Mouse (Mus musculus): ENCODE results near the gene Atp2b4. TPM values are rescaled to one million over a fixed set of nuclear protein-coding genes. Genes with fewer than 3 reads are reported as not detected.

Gene Atp2b4
- polyA plus RNA-seq, 2 experiments = 22.9 to 23.7 TPM

GRCm38 (mm10) chr1:133718296-133718695 is 82.5 kb downstream of the Atp2b4 start:
- TF ChIP-seq POLR2A (IDR thresholded peaks at IDR 0.05; ENCODE audit: borderline replicate concordance, extremely low read depth, insufficient read depth, insufficient read length) = no peak
- peaks cover 28% of the 10 kb centered on the region for H3K36me3 ChIP-seq (ENCODE audit: control insufficient read depth, insufficient read depth, low read length)
- ATAC-seq (ENCODE audit: low FRiP score, low read depth) (no peak), DNase-seq (ENCODE audit: low spot score) (no peak)
- H3K9ac ChIP-seq (ENCODE audit: low read depth, low read length, severe bottlenecking) = no peak overlapping the region
- no peak overlapping the region for H3K4me3 ChIP-seq (replicated peaks; ENCODE audit: low read length)
- H3K27me3 ChIP-seq (ENCODE audit: control insufficient read depth, insufficient read depth, low read length) = no peaks in the 10 kb centered on the region
- no peaks in the 10 kb centered on the region for H3K9me3 ChIP-seq (ENCODE audit: control insufficient read depth, low read length)
- 0 out of 2 replicates have a peak, but pooled peaks cover 2% of the 10 kb centered on the region for H3K4me1 ChIP-seq (ENCODE audit: control insufficient read depth, insufficient read depth, low read length)
- WGBS = 73% methylated on average over 3 of the region's 3 CpGs
- no peak overlapping the region for H3K4me2 ChIP-seq (replicated peaks; ENCODE audit: low read depth, low read length, severe bottlenecking)
- H3K27ac ChIP-seq (replicated peaks; ENCODE audit: low read depth, low read length) = no peak overlapping the region

- ATAC-seq (ENCODE audit: low FRiP score, low read depth) = no peak
- Histone ChIP-seq H3K4me2 (replicated peaks; ENCODE audit: low read depth, low read length, severe bottlenecking) (no peak overlapping the region), H3K36me3 (ENCODE audit: control insufficient read depth, insufficient read depth, low read length) (peaks cover 28% of the 10 kb centered on the region)
These were observed 84.4 kb downstream of the Atp2b4 start for GRCm38 (mm10) chr1:133716464-133716863.

DNA sequence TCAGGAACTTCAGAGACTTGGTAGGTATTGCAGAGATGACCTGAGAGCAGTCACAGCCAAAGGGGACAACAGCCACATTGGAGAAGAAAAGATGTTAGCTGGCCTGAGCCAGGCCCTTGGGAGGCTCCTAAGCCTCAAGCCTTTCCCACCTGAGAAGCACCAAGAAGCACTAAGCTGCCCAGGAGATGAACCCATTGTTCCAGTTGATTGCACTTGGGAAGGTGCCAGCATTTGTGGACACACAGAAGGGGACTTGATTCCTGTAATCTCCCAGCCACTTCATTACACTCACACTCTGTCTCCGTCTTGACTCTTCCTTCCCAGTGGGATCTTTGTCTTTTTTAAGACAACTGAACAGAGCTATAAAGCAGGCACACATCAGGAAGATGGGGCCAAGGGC is 85.7 kb downstream of the Atp2b4 start:
- 74% methylated on average over 1 of the region's 1 CpGs for WGBS
- Histone ChIP-seq H3K4me2 (replicated peaks; ENCODE audit: low read depth, low read length, severe bottlenecking) (no peak overlapping the region), H3K9ac (ENCODE audit: low read depth, low read length, severe bottlenecking) (no peak overlapping the region), H3K4me1 (ENCODE audit: control insufficient read depth, insufficient read depth, low read length) (peaks cover 20% of the 10 kb centered on the region), H3K27ac (replicated peaks; ENCODE audit: low read depth, low read length) (no peak overlapping the region), H3K9me3 (ENCODE audit: control insufficient read depth, low read length) (no peaks in the 10 kb centered on the region), H3K4me3 (replicated peaks; ENCODE audit: low read length) (no peak overlapping the region), H3K36me3 (ENCODE audit: control insufficient read depth, insufficient read depth, low read length) (peaks cover 25% of the 10 kb centered on the region), H3K27me3 (ENCODE audit: control insufficient read depth, insufficient read depth, low read length) (no peaks in the 10 kb centered on the region)
- no peak for ATAC-seq (ENCODE audit: low FRiP score, low read depth)
- TF ChIP-seq POLR2A (IDR thresholded peaks at IDR 0.05; ENCODE audit: borderline replicate concordance, extremely low read depth, insufficient read depth, insufficient read length) = no peak
- DNase-seq (ENCODE audit: low spot score) = no peak

More at GRCm38 (mm10) chr1:133716464-133716863, 84.4 kb downstream of the Atp2b4 start:
- Histone ChIP-seq H3K27me3 (ENCODE audit: control insufficient read depth, insufficient read depth, low read length) (no peaks in the 10 kb centered on the region), H3K27ac (replicated peaks; ENCODE audit: low read depth, low read length) (no peak overlapping the region), H3K9ac (ENCODE audit: low read depth, low read length, severe bottlenecking) (no peak overlapping the region), H3K4me3 (replicated peaks; ENCODE audit: low read length) (no peak overlapping the region), H3K9me3 (ENCODE audit: control insufficient read depth, low read length) (no peaks in the 10 kb centered on the region), H3K4me1 (ENCODE audit: control insufficient read depth, insufficient read depth, low read length) (peaks cover 19% of the 10 kb centered on the region)
- WGBS = 23% methylated on average over 7 of the region's 7 CpGs
- TF ChIP-seq POLR2A (IDR thresholded peaks at IDR 0.05; ENCODE audit: borderline replicate concordance, extremely low read depth, insufficient read depth, insufficient read length) = no peak
- no peak for DNase-seq (ENCODE audit: low spot score)

- Histone ChIP-seq H3K9ac (ENCODE audit: low read depth, low read length, severe bottlenecking) (no peak overlapping the region), H3K27ac (replicated peaks; ENCODE audit: low read depth, low read length) (peak overlapping the region; percentile 43; the same call in 1 of the 2 replicates), H3K36me3 (ENCODE audit: control insufficient read depth, insufficient read depth, low read length) (peaks cover 23% of the 10 kb centered on the region), H3K27me3 (ENCODE audit: control insufficient read depth, insufficient read depth, low read length) (no peaks in the 10 kb centered on the region), H3K4me1 (ENCODE audit: control insufficient read depth, insufficient read depth, low read length) (peaks cover 20% of the 10 kb centered on the region), H3K9me3 (ENCODE audit: control insufficient read depth, low read length) (no peaks in the 10 kb centered on the region), H3K4me2 (replicated peaks; ENCODE audit: low read depth, low read length, severe bottlenecking) (no peak overlapping the region), H3K4me3 (replicated peaks; ENCODE audit: low read length) (no peak overlapping the region)
- TF ChIP-seq POLR2A (IDR thresholded peaks at IDR 0.05; ENCODE audit: borderline replicate concordance, extremely low read depth, insufficient read depth, insufficient read length) = no peak
- 43% methylated on average over 2 of the region's 2 CpGs for WGBS
- no peak for DNase-seq (ENCODE audit: low spot score)
- ATAC-seq (ENCODE audit: low FRiP score, low read depth) = no peak
These were observed 87.9 kb downstream of the Atp2b4 start for GRCm38 (mm10) chr1:133713009-133713370.

DNA sequence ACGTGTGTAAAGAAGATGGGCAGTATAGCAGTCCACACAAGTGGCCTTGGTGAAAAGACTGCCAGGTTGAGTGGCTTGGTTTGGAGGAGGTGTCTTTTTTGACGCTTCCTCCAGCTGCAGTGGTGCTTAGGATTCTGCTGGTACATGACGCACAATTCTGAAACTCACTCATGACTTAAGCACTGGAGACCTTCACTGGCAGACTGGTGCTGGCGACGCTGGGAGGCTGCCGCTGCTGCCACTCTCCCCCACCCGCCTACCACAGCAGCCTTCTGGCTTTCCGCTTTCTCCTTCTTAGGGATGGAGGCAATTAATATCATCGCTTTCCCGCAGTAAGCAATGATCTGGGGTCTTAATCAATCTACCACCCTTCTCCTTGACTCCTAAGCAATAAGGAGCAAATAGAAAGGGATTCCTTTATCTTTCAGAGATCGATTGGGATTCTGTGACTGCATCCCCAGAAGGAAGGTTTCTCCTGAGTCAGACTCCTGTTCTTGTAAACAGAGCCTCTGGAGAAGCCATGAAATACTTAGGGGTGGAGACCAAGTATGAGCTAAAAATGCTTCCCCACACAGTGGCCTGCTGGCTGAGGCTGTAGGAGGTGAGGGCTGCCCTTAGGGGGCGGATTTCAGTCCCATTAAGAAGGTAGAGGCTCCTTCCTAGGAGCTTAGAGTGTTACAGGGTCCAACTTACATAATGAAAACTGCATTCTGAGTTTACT is 88.4 kb downstream of the Atp2b4 start:
- DNase-seq (ENCODE audit: low spot score) (no peak), ATAC-seq (ENCODE audit: low FRiP score, low read depth) (no peak)
- Histone ChIP-seq H3K9ac (ENCODE audit: low read depth, low read length, severe bottlenecking) (no peak overlapping the region), H3K4me3 (replicated peaks; ENCODE audit: low read length) (no peak overlapping the region), H3K36me3 (ENCODE audit: control insufficient read depth, insufficient read depth, low read length) (peaks cover 22% of the 10 kb centered on the region), H3K9me3 (ENCODE audit: control insufficient read depth, low read length) (no peaks in the 10 kb centered on the region), H3K27me3 (ENCODE audit: control insufficient read depth, insufficient read depth, low read length) (no peaks in the 10 kb centered on the region), H3K4me1 (ENCODE audit: control insufficient read depth, insufficient read depth, low read length) (peaks cover 20% of the 10 kb centered on the region), H3K27ac (replicated peaks; ENCODE audit: low read depth, low read length) (peak overlapping the region; percentile 43; the same call in 1 of the 2 replicates), H3K4me2 (replicated peaks; ENCODE audit: low read depth, low read length, severe bottlenecking) (no peak overlapping the region)
- no peak for TF ChIP-seq POLR2A (IDR thresholded peaks at IDR 0.05; ENCODE audit: borderline replicate concordance, extremely low read depth, insufficient read depth, insufficient read length)
- WGBS = 34% methylated on average over 12 of the region's 12 CpGs

Measured in limb, embryonic 14.5 days (tissue).